Mouse (Mus musculus) adrenal gland, adult 18-20 months (tissue): ENCODE data around the gene Akap14. TPM values are rescaled to one million over a fixed set of nuclear protein-coding genes. Genes with fewer than 3 reads are reported as not detected.

Experiments
- DNase-seq, 2 experiments: peaks; one replicate each; pipeline ENCODE4 v3.0.0; 2021 to 2022; ENCODE audit warnings: low spot score in 2 of 2
- total RNA-seq, 2 experiments: library from RNA; stranded (reverse); gene quantifications; 1 replicate in 1 of 2; 2 replicates in 1 of 2; pipeline ENCODE4 v1.2.3; 2021

The Akap14 gene
- total RNA-seq, 2 experiments from 2014 or later: not detected

DNA sequence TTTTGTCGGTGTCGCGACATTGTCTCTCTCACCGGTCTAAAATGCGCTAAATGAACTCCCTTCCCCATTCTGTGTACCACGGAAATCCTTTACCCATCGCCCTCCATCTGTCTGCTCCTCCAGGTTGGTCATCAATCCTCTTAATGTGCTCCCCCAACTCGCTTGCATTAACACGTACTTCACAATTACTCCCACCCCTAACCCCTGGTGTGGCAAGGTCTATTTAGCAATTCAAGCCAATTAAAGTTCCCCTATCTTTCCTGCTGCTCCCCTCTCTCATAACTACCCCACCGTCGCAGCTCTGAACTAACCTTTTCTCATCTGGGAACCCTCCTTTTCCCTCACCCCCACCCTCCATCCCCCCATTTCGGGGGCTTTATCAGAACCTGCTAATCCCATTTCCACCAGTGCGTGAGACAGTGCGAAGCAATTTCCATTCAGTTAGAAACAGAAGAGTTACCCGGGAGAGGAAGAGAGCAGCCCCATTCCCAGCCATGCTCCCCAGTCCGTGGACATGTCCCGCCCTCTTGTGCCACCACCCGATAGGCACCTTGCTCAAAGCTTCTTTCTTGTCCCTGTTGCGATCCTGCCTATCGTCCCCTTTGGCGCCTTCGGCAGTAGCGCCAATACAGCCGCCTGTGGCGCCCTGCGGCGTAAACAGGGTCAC lies 59.0 kb downstream of the Akap14 start:
- DNase-seq: no peak

DNA sequence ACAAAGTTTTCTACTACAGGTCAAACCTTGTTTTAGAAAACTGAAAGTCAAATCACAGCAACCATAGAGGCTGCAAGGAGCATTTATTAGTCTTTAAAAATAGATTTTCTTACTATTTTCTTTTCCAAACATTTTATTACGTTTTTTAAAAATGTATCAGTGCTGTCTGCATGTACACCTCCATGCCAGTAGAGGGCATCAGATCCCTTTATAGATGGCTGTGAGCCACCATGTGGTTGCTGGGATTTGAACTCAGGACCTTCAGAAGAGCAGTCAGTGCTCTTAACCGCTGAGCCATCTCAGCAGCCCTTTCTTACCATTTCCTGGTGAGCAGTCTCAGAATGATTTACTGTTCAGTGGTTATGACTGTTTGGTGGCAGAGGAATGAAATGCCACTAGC lies 64.8 kb downstream of the Akap14 start:
- no peak for DNase-seq

Other genes with a start within 250 kb of the Akap14 start
- 10 to 100 TPM; 17.2 to 18.5 TPM for gene Sept6, start 177.0 kb downstream of the Akap14 start, total RNA-seq
- gene Sowahd, start 120.0 kb downstream of the Akap14 start, total RNA-seq: 1 to 10 TPM in 1 of 2 experiments, under 1 TPM in 1; 0.27 to 2.7 TPM
- 100 to 1,000 TPM; 573 to 575 TPM for gene Rpl39, start 83.4 kb downstream of the Akap14 start, total RNA-seq
- 10 to 100 TPM; 12.2 to 15.6 TPM for gene Upf3b, start 58.5 kb downstream of the Akap14 start, total RNA-seq
- gene Nkap, start 42.0 kb downstream of the Akap14 start, total RNA-seq: 10 to 100 TPM; 10.8 to 15.1 TPM
- 100 to 1,000 TPM; 442 to 644 TPM for gene Ndufa1, start 22.3 kb upstream of the Akap14 start, total RNA-seq
- 1 to 10 TPM; 3.0 to 3.5 TPM for gene Rnf113a1, start 22.4 kb upstream of the Akap14 start, total RNA-seq
- not detected for gene Gm9, start 42.2 kb upstream of the Akap14 start, total RNA-seq
- not detected for gene Rhox1, start 53.4 kb upstream of the Akap14 start, total RNA-seq
- gene Rhox2a, start 76.1 kb upstream of the Akap14 start, total RNA-seq: not detected
- not detected for gene Rhox3a, start 81.1 kb upstream of the Akap14 start, total RNA-seq
- not detected for gene Rhox4a, start 96.5 kb upstream of the Akap14 start, total RNA-seq
- not detected for gene Rhox3a2, start 211.2 kb upstream of the Akap14 start, total RNA-seq
- gene Rhox4a2, start 222.0 kb upstream of the Akap14 start, total RNA-seq: not detected
- not detected for gene Rhox2b, start 243.2 kb upstream of the Akap14 start, total RNA-seq